Mouse (Mus musculus): ENCODE results near the gene P3h2.

Gene P3h2

GRCm38 (mm10) chr16:25977210-25977609, 128.4 kb downstream of the P3h2 start:
- no peak for DNase-seq

DNA sequence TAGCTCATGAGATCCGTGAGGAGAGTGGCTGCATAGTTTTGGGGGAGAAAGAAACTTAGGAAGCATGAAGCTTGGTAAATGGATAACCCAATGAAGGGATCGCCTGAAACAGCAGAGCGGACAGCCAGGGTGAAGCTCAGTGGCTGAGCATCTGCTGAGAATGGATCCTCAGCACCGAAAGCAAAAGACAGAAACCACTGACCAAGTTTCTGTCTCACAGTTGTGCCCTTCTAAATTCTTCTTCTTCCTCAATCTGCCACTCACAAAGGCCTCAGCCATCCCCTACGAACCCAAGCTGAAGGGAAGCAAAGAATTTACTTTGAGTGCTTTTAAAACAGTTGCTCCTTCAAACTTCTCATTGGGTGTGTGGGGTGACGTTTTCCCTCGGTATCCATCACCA, 134.3 kb downstream of the P3h2 start:
- DNase-seq: no peak

DNA sequence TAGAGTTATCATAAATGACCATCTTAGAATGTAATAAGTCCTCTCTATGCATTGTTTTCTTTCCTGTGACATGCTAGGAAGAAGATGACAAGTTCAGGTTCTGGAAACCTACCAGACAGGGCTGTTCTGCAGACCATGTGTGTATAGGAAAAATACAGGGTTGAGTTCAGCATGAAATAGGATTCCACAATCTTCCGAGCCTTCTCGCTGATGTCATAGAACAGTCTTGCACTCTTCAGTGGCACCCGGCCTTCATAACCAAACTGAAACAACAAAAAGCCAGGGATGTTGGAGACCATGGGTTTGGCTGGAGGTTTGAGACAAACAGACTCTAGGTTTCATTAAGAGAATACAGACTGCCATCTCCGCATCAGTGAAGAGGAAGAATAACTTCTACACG, 134.9 kb downstream of the P3h2 start:
- DNase-seq: no peak

DNA sequence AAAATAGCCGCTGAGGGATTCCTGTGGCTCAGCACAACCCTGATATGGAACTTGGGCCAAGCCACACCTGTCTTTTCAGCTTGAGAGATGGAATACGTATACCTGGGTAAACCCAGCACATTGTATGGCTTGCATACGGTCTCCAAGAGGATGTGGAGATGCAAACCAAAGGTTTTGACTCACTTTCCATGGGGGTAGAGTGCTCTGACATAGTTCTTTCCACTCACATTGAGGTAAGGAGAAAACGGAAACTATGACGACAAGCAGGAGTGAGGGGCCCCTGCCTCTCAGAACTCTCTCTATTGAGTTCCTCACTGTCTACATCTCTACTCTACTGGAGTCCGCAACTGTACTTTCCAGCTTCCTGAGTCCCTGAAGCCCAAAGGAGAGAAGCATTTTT, 135.4 kb downstream of the P3h2 start:
- DNase-seq: no peak

DNA sequence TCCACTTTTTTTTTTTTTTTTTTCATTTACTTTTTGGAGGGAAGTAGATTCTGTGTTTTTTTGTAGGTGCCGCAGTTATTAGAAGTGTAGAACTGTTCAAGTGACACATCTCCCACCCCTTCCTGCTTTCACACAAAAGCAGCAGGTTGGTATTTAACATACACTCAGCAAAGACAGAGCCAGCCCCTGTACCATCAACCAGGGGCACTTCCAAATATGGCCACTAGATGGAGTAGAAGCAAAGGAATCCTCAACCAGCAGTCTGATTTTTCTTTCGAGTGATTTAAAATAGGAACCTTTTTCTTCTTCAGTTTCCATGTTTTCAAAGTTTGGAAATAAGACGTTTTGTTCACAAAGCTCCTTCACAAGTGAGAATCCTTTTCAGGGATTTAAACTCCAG, 138.3 kb downstream of the P3h2 start:
- DNase-seq: peak; percentile 62 to 70

DNA sequence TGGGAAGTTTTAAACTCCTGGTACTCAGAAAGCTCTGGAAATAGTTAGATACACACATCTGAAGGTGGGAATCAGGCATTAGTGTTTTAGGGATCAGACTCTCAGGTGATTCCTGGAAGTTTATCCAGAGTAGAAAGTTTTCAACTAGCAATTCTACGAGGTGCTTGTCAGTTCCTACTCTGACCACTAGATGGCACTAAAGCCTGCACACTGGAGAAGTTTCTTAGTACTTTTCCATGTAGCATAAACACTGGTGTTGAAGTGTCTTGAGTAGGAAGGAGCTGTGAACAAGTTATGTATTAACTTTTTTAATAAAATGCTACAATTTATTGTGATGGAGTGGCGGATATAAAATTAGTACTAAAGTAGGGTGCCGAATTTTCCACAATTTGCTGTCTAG, 141.7 kb downstream of the P3h2 start:
- peak; percentile 64 to 71 for DNase-seq

GRCm38 (mm10) chr16:25960345-25960744, 145.2 kb downstream of the P3h2 start:
- no peak for DNase-seq

- no peak for DNase-seq
Observed at GRCm38 (mm10) chr16:25959929-25960328, 145.7 kb downstream of the P3h2 start.

DNA sequence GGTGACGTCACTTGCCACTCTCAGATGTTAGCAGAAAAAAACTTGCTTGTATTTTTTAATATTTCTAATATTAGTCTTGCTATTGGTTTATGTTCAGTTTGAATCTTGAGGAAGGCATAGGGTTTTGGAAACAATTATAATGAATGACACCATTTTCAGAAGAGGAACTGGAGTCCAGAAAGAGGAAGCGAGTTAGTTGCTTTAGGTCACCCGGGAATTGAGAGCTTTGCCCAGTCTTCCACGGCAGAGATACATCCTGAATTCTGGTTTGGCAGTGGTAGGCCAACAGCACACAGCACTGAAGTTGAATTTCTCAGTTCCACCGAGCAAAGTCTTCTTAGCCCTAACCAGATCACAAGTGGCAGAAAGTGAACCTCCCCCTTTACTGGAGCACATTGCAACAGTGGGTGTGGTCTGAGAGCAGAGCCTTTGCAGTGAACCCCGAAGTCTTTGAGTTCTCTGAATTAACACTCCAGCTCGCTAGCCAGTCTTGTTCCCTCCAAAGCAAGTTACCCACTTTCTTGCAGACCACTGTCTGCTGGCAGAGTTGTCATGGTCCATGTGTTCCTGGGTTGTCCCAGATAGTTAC, 146.8 kb downstream of the P3h2 start:
- DNase-seq: no peak

- no peak for DNase-seq
Observed at GRCm38 (mm10) chr16:25958213-25958612, 147.4 kb downstream of the P3h2 start.

DNA sequence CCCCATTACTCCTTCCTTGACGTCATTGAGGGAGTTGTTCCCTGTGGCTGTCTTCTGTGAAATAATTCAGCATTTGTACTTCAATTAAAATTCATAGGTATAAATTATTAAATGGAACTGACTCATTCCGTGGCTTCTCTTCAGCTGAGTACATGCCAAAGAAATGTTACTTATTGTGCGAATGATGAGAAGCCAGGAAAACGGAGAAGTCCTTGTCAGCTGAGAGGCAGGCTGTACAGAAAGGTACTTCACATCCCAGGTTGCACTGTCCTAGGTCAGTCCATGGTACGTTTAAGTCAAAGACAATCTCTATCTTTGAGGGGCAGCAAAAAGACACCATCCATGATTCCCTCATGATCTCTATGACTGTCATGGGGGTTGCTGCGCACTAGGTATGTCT, 148.8 kb downstream of the P3h2 start:
- DNase-seq: no peak

DNA sequence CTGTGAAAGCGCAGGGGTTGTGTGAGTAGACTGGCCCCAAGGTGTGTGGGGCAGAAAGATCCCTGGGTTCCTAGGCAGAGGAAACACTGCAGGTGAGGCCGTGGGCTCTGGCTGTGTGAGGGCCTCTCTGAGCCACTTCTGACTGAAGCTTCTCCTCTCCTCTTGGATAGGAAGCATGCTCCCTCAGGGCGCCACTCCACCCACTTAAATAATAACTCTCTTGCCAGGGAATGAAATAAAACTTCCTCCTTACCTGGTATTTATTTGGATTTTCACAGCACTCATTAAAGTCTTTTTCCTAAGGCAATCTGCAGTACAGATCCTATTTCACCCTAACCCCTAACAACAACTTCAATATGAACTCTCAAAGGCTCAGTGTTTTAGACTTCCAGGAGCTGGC, 151.0 kb downstream of the P3h2 start:
- DNase-seq: no peak

DNA sequence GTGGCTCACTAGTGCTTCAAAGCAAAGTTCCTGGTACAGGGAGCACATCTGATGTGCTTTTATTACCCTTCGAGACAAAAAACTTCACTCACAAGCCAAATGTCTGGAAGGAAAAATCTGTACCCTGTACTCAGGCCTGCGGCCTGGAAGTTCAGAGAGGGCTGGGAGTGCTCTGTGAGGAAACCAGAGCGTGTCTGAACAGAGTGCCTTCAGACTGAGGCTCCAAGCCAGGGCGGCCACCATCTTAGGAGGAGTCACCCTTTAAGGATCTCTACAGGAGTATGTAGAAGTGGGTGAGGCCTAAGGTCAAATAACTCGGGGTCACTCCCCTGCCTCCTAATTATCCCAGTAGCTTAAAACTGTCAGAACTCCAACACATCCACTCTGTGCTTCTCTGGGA, 152.2 kb downstream of the P3h2 start:
- DNase-seq: no peak

- DNase-seq: peak; percentile 61 to 70
Observed at GRCm38 (mm10) chr16:25952005-25952404, 153.6 kb downstream of the P3h2 start.

DNA sequence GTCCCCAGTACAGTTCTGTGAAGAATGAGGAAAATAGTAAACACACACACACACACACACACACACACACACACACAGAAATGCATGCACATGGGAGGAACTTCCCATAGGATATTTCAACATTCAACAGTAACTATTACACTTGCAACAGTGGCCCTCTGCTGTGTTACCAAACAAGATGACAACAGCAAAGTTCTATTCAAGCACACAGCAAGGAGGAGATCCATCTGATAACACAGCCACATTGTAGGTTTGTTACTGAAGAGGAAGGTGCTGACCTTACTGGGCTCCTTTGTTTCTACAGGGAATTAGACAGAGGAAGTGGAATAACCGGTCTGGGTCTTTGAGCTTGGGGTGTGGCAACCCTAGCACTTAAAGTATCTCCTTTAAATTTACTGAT, 157.5 kb downstream of the P3h2 start:
- no peak for DNase-seq

DNA sequence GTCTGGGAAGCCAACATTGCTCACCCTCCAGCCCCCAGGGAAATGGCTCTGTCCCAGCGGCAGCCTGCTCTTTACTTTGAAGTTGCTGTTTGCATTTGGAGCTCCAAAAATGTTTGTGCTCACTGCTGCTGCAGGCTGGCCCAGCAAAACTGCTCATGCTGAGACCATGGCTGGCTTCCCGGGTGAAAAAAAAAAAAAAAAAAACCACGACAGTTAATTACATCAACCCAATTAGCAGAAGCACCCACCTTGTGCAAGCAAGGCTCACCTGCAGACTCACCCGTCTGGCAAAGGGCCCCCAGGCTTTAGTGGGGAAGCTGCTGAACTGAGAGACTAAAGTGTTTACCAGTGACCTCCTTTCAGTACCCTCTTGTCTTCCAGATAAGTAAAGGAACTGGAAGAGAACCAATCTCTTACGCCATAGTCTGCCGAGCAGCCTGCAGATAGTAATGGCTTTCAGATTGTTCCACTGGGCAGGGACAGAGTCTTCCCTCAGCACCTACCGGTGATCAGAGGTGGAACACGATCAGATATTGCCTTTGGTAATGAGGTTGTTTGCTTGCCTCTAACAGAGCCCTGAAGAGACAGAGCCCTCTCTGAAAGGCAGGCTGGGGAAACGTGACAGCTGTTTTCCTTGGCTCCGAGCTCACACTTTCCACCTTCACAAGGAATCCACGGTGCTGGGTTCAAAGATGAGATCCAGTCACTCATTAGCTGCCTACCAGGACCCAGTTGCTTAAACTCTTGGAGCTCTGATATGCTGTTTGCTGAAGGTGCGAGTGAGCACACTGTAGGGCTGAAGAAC, 160.2 kb downstream of the P3h2 start:
- DNase-seq: no peak

DNA sequence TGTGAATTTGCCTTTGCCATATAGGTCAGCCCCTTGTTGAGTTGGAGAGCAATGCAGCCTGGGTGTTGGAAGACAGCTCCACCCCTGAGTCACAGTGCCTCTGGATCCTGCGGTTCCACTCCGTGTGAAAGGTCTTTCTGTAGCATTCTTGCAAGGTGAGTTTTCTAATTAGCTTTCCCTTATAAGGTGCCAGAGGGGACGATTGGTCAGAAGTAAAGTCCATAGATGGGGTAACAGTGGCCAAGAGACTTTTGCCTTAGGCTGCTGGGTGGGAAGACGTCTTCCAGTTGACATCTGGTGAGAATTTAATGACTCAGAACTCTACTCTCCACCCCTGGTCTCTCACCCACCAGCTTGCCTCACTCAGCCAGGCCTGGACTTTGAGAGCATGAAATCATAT, 163.3 kb downstream of the P3h2 start:
- DNase-seq: no peak

DNA sequence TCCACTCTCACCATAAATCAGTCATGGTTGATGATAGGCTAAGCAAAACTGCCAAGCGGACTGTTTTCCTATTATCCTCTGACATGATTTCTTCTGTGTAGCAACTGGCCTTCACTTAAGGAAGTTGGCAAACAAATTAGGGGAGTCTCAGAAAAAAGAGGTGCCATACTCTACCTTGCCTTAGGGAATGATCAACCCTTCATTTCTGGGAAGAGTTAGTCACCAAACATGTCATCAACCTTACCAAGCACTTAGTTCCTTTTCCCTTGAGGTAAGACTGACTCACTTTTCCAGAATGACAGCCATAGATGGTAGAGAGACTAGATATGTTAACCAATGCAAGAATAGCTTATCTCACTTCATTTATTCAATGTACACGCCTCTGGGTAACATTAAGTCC, 171.4 kb downstream of the P3h2 start:
- no peak for DNase-seq

GRCm38 (mm10) chr16:25912185-25912584, 193.4 kb downstream of the P3h2 start:
- DNase-seq: no peak

Data from kidney, postnatal 4 days (tissue).